Mouse (Mus musculus) kidney, adult 2 months (tissue): ENCODE measurements at regions not wholly inside any gene's neighbourhood (a gene's known extent, or its start where the extent isn't known, plus 50 kb on each side); places are given as distances from the start of the nearest gene placed in this dataset.

Experiments used
- CTCF ChIP-seq: fragments of 200-500 bp; conservative IDR thresholded peaks from 2 replicates; pipeline ENCODE4 v1.5.1; 2011; ENCODE audit warnings: low read depth, mild to moderate bottlenecking, control low read depth, low read length, moderate library complexity, mixed read lengths; ENCODE audit not compliant: insufficient read depth, insufficient read length
- POLR2A ChIP-seq: fragments of 200-500 bp; IDR thresholded peaks from one replicate; pipeline ENCODE4 v1.6.1; 2011; ENCODE audit warnings: low read depth, low read length, control low read depth

- TF ChIP-seq POLR2A (no peak), CTCF (no peak)
Observed at GRCm38 (mm10) chr17:75756487-75756886, 204.7 kb upstream of the Fam98a start.
